Mouse (Mus musculus): ENCODE measurements at regions not wholly inside any gene's neighbourhood (a gene's known extent, or its start where the extent isn't known, plus 50 kb on each side); places are given as distances from the start of the nearest gene placed in this dataset.

- H3K4me1 ChIP-seq (replicated peaks), result no peaks in the 10 kb centered on the region
Measured at GRCm38 (mm10) chr1:35713961-35714360, 354.2 kb upstream of the Hs6st1 start.

GRCm38 (mm10) chr1:35715931-35716330 is 352.3 kb upstream of the Hs6st1 start:
- no peak for DNase-seq (ENCODE audit: low spot score)
- Histone ChIP-seq H3K27me3 (ENCODE audit: insufficient read depth, poor library complexity, severe bottlenecking) (no peaks in the 10 kb centered on the region), H3K36me3 (no peaks in the 10 kb centered on the region), H3K4me3 (no peak overlapping the region), H3K9me3 (no peaks in the 10 kb centered on the region), H3K4me1 (replicated peaks) (no peaks in the 10 kb centered on the region), H3K27ac (no peak overlapping the region)
- 61% methylated on average over 6 of the region's 6 CpGs for WGBS

More at GRCm38 (mm10) chr1:35713961-35714360, 354.2 kb upstream of the Hs6st1 start:
- H3K27ac ChIP-seq, result no peak overlapping the region
- no peaks in the 10 kb centered on the region for H3K36me3 ChIP-seq
- no peak for DNase-seq (ENCODE audit: low spot score)
- WGBS, result 84% methylated on average over 4 of the region's 4 CpGs
- no peaks in the 10 kb centered on the region for H3K9me3 ChIP-seq
- H3K27me3 ChIP-seq (ENCODE audit: insufficient read depth, poor library complexity, severe bottlenecking), result no peaks in the 10 kb centered on the region
- no peak overlapping the region for H3K4me3 ChIP-seq

GRCm38 (mm10) chr1:35717166-35717565 is 351.0 kb upstream of the Hs6st1 start:
- Histone ChIP-seq H3K27ac (no peak overlapping the region), H3K4me3 (no peak overlapping the region), H3K36me3 (no peaks in the 10 kb centered on the region), H3K4me1 (replicated peaks) (no peaks in the 10 kb centered on the region), H3K9me3 (no peaks in the 10 kb centered on the region), H3K27me3 (ENCODE audit: insufficient read depth, poor library complexity, severe bottlenecking) (no peaks in the 10 kb centered on the region)
- WGBS, result 88% methylated on average over 2 of the region's 2 CpGs
- no peak for DNase-seq (ENCODE audit: low spot score)

GRCm38 (mm10) chr1:35717659-35718058 is 350.5 kb upstream of the Hs6st1 start:
- no peaks in the 10 kb centered on the region for H3K36me3 ChIP-seq
- H3K4me1 ChIP-seq (replicated peaks), result no peaks in the 10 kb centered on the region
- no peaks in the 10 kb centered on the region for H3K27me3 ChIP-seq (ENCODE audit: insufficient read depth, poor library complexity, severe bottlenecking)
- DNase-seq (ENCODE audit: low spot score), result no peak
- no peak overlapping the region for H3K4me3 ChIP-seq
- 86% methylated on average over 2 of the region's 2 CpGs for whole genome bisulfite sequencing
- no peak overlapping the region for H3K27ac ChIP-seq
- no peaks in the 10 kb centered on the region for H3K9me3 ChIP-seq

- Histone ChIP-seq H3K36me3 (no peaks in the 10 kb centered on the region), H3K4me3 (no peak overlapping the region), H3K27ac (no peak overlapping the region), H3K27me3 (ENCODE audit: insufficient read depth, poor library complexity, severe bottlenecking) (no peaks in the 10 kb centered on the region), H3K9me3 (no peaks in the 10 kb centered on the region), H3K4me1 (replicated peaks) (peaks cover 10% of the 10 kb centered on the region)
- no peak for DNase-seq (ENCODE audit: low spot score)
- WGBS, result 86% methylated on average over 3 of the region's 3 CpGs
Measured at GRCm38 (mm10) chr1:35720063-35720462, 348.1 kb upstream of the Hs6st1 start.

GRCm38 (mm10) chr1:35724366-35724900 is 343.8 kb upstream of the Hs6st1 start:
- Histone ChIP-seq H3K27ac (peak overlapping the region; percentile 5; the same call in 1 of the 2 replicates), H3K4me3 (no peak overlapping the region), H3K27me3 (ENCODE audit: insufficient read depth, poor library complexity, severe bottlenecking) (no peaks in the 10 kb centered on the region), H3K4me1 (replicated peaks) (peaks cover 10% of the 10 kb centered on the region), H3K36me3 (no peaks in the 10 kb centered on the region), H3K9me3 (no peaks in the 10 kb centered on the region)
- no peak for DNase-seq (ENCODE audit: low spot score)
- 81% methylated on average over 3 of the region's 3 CpGs for WGBS

GRCm38 (mm10) chr1:35726596-35726995 is 341.6 kb upstream of the Hs6st1 start:
- H3K4me3 ChIP-seq, result no peak overlapping the region
- peaks cover 10% of the 10 kb centered on the region for H3K4me1 ChIP-seq (replicated peaks)
- no peaks in the 10 kb centered on the region for H3K9me3 ChIP-seq
- DNase-seq (ENCODE audit: low spot score), result peak; percentile 79
- H3K36me3 ChIP-seq, result no peaks in the 10 kb centered on the region
- no peaks in the 10 kb centered on the region for H3K27me3 ChIP-seq (ENCODE audit: insufficient read depth, poor library complexity, severe bottlenecking)
- no peak overlapping the region for H3K27ac ChIP-seq
- WGBS, result 57% methylated on average over 1 of the region's 1 CpGs

GRCm38 (mm10) chr1:35727310-35727990 is 340.8 kb upstream of the Hs6st1 start:
- H3K27ac ChIP-seq, result no peak overlapping the region
- 89% methylated on average over 8 of the region's 8 CpGs for WGBS
- peaks cover 10% of the 10 kb centered on the region for H3K4me1 ChIP-seq (replicated peaks)
- no peak for DNase-seq (ENCODE audit: low spot score)
- H3K9me3 ChIP-seq, result no peaks in the 10 kb centered on the region
- no peaks in the 10 kb centered on the region for H3K27me3 ChIP-seq (ENCODE audit: insufficient read depth, poor library complexity, severe bottlenecking)
- no peaks in the 10 kb centered on the region for H3K36me3 ChIP-seq
- no peak overlapping the region for H3K4me3 ChIP-seq

- DNase-seq (ENCODE audit: low spot score), result no peak
- Histone ChIP-seq H3K9me3 (no peaks in the 10 kb centered on the region), H3K27ac (no peak overlapping the region), H3K36me3 (no peaks in the 10 kb centered on the region), H3K27me3 (ENCODE audit: insufficient read depth, poor library complexity, severe bottlenecking) (no peaks in the 10 kb centered on the region), H3K4me1 (replicated peaks) (no peaks in the 10 kb centered on the region), H3K4me3 (no peak overlapping the region)
- 87% methylated on average over 5 of the region's 5 CpGs for WGBS
Measured at GRCm38 (mm10) chr1:35729785-35730295, 338.4 kb upstream of the Hs6st1 start.

- no peak for DNase-seq (ENCODE audit: low spot score)
- H3K27ac ChIP-seq, result no peak overlapping the region
- 87% methylated on average over 4 of the region's 4 CpGs for WGBS
Measured at GRCm38 (mm10) chr1:35730309-35730708, 337.9 kb upstream of the Hs6st1 start.

GRCm38 (mm10) chr1:35736247-35736646 is 332.0 kb upstream of the Hs6st1 start:
- H3K4me3 ChIP-seq, result no peak overlapping the region
- no peaks in the 10 kb centered on the region for H3K9me3 ChIP-seq
- no peaks in the 10 kb centered on the region for H3K36me3 ChIP-seq
- no peaks in the 10 kb centered on the region for H3K4me1 ChIP-seq (replicated peaks)
- no peak for DNase-seq (ENCODE audit: low spot score)
- no peaks in the 10 kb centered on the region for H3K27me3 ChIP-seq (ENCODE audit: insufficient read depth, poor library complexity, severe bottlenecking)
- H3K27ac ChIP-seq, result no peak overlapping the region

More at GRCm38 (mm10) chr1:35730309-35730708, 337.9 kb upstream of the Hs6st1 start:
- Histone ChIP-seq H3K9me3 (no peaks in the 10 kb centered on the region), H3K4me1 (replicated peaks) (no peaks in the 10 kb centered on the region), H3K36me3 (no peaks in the 10 kb centered on the region), H3K4me3 (no peak overlapping the region), H3K27me3 (ENCODE audit: insufficient read depth, poor library complexity, severe bottlenecking) (no peaks in the 10 kb centered on the region)

- WGBS, result 91% methylated on average over 7 of the region's 7 CpGs
- no peaks in the 10 kb centered on the region for H3K36me3 ChIP-seq
- H3K27me3 ChIP-seq (ENCODE audit: insufficient read depth, poor library complexity, severe bottlenecking), result no peaks in the 10 kb centered on the region
- no peak overlapping the region for H3K4me3 ChIP-seq
- H3K27ac ChIP-seq, result no peak overlapping the region
- no peaks in the 10 kb centered on the region for H3K9me3 ChIP-seq
- H3K4me1 ChIP-seq (replicated peaks), result no peaks in the 10 kb centered on the region; the same call in 1 of the 2 replicates
- no peak for DNase-seq (ENCODE audit: low spot score)
Measured at GRCm38 (mm10) chr1:35749603-35750002, 318.6 kb upstream of the Hs6st1 start.

GRCm38 (mm10) chr1:35750092-35750521 is 318.1 kb upstream of the Hs6st1 start:
- WGBS, result 26% methylated on average over 4 of the region's 4 CpGs

More at GRCm38 (mm10) chr1:35750092-35750521, 318.1 kb upstream of the Hs6st1 start:
- H3K9me3 ChIP-seq, result no peaks in the 10 kb centered on the region
- no peak for DNase-seq (ENCODE audit: low spot score)
- H3K4me1 ChIP-seq (replicated peaks), result no peaks in the 10 kb centered on the region; the same call in 1 of the 2 replicates
- no peak overlapping the region for H3K27ac ChIP-seq
- no peaks in the 10 kb centered on the region for H3K27me3 ChIP-seq (ENCODE audit: insufficient read depth, poor library complexity, severe bottlenecking)
- H3K4me3 ChIP-seq, result no peak overlapping the region
- H3K36me3 ChIP-seq, result no peaks in the 10 kb centered on the region
